Mouse (Mus musculus) lung, embryonic 14.5 days (tissue): ENCODE results near the gene Vps33b. TPM values are rescaled to one million over a fixed set of nuclear protein-coding genes. Genes with fewer than 3 reads are reported as not detected.

Experiments used
- ATAC-seq: fragments of 200-750 bp; cut with Nextera tagmentation; 2 replicates; pipeline ENCODE4 v1.8.0; 2017; ENCODE audit warnings: mild to moderate bottlenecking, moderate TSS enrichment, moderate library complexity; ENCODE audit not compliant: insufficient read depth
- DNase-seq: peaks from one replicate; pipeline ENCODE4 v3.0.0-alpha.2; 2015
- H3K27ac ChIP-seq: fragments of 300-500 bp; sonication (generic); 2 replicates; pipeline ENCODE4 v1.5.1; 2014; ENCODE audit warnings: low read depth, mild to moderate bottlenecking, moderate library complexity
- H3K27me3 ChIP-seq: fragments of 300-500 bp; sonication (generic); 2 replicates; pipeline ENCODE4 v1.6.1; 2014; ENCODE audit warnings: low read length, control low read depth; ENCODE audit not compliant: insufficient read depth
- H3K36me3 ChIP-seq: fragments of 300-500 bp; sonication (generic); 2 replicates; pipeline ENCODE4 v1.6.1; 2014; ENCODE audit warnings: control low read depth; ENCODE audit not compliant: insufficient read depth
- H3K4me1 ChIP-seq: fragments of 300-500 bp; sonication (generic); 2 replicates; pipeline ENCODE4 v1.6.1; 2014; ENCODE audit warnings: antibody characterized with exemption, control low read depth; ENCODE audit not compliant: insufficient read depth
- H3K4me2 ChIP-seq: fragments of 300-500 bp; sonication (generic); 2 replicates; pipeline ENCODE4 v1.6.1; 2014; ENCODE audit warnings: mild to moderate bottlenecking
- H3K4me3 ChIP-seq: fragments of 300-500 bp; sonication (generic); 2 replicates; pipeline ENCODE4 v1.5.1; 2014; ENCODE audit warnings: low read depth, low read length
- H3K9ac ChIP-seq: fragments of 300-500 bp; sonication (generic); 2 replicates; pipeline ENCODE4 v1.6.1; 2014
- H3K9me3 ChIP-seq: fragments of 300-500 bp; sonication (generic); 2 replicates; pipeline ENCODE4 v1.6.1; 2016; ENCODE audit warnings: low read depth, low read length, control low read depth
- CTCF ChIP-seq: IDR thresholded peaks from 2 replicates; pipeline ENCODE4 v1.5.1; 2016; ENCODE audit warnings: antibody characterized with exemption, low read depth
- WGBS: fragments of 180-500 bp; shearing (Covaris S2); extraction: QIAGEN DNeasy Blood & Tissue Kit; methylation state at CpG from one replicate; pipeline ENCODE4 v1.1.7; 2014; 5-methylcytosine and 5-hydroxymethylcytosine counted together
- polyA plus RNA-seq: library from polyadenylated mRNA; unstranded; fragments of >200 nt; fragmentation: Nextera tagmentation; extraction: Ambion mirVana; gene quantifications from 2 replicates; pipeline ENCODE4 v1.2.1, GENCODE M21; 2014

The Vps33b gene
- polyA plus RNA-seq, 1 experiment from 2014 or later, result 11.6 TPM

- Histone ChIP-seq H3K9me3 (no peaks in the 10 kb centered on the region), H3K4me2 (peak overlapping the region; percentile 92; the same call in 1 of the 2 replicates), H3K4me3 (no peak overlapping the region), H3K27ac (peak overlapping the region; percentile 46; the same call in 1 of the 2 replicates), H3K27me3 (no peaks in the 10 kb centered on the region), H3K36me3 (peaks cover 59% of the 10 kb centered on the region), H3K9ac (no peak overlapping the region), H3K4me1 (peaks cover 4% of the 10 kb centered on the region; the same call in 1 of the 2 replicates)
- ATAC-seq (no peak), DNase-seq (no peak)
- 92% methylated on average over 16 of the region's 16 CpGs for WGBS
- TF ChIP-seq CTCF, result no peak
Observed at GRCm38 (mm10) chr7:80325292-80325868, 55.9 kb downstream of the Vps33b start.

GRCm38 (mm10) chr7:80326076-80326475 lies 56.6 kb downstream of the Vps33b start:
- DNase-seq (no peak), ATAC-seq (no peak)
- Histone ChIP-seq H3K9me3 (no peaks in the 10 kb centered on the region), H3K27me3 (no peaks in the 10 kb centered on the region), H3K4me2 (no peak overlapping the region), H3K27ac (no peak overlapping the region), H3K4me3 (no peak overlapping the region), H3K9ac (no peak overlapping the region), H3K36me3 (peaks cover 60% of the 10 kb centered on the region), H3K4me1 (peaks cover 4% of the 10 kb centered on the region; the same call in 1 of the 2 replicates)
- TF ChIP-seq CTCF, result no peak
- WGBS, result 95% methylated on average over 19 of the region's 19 CpGs

GRCm38 (mm10) chr7:80330278-80330677 lies 60.8 kb downstream of the Vps33b start:
- H3K27ac ChIP-seq, result no peak overlapping the region
- H3K27me3 ChIP-seq, result no peaks in the 10 kb centered on the region
- DNase-seq, result no peak
- ATAC-seq, result no peak
- H3K9ac ChIP-seq, result no peak overlapping the region
- no peak overlapping the region for H3K4me3 ChIP-seq
- 89% methylated on average over 8 of the region's 8 CpGs for WGBS
- H3K4me1 ChIP-seq, result no peaks in the 10 kb centered on the region
- H3K4me2 ChIP-seq, result no peak overlapping the region
- H3K36me3 ChIP-seq, result peaks cover 98% of the 10 kb centered on the region
- TF ChIP-seq CTCF, result no peak
- H3K9me3 ChIP-seq, result no peaks in the 10 kb centered on the region

GRCm38 (mm10) chr7:80331433-80331832 lies 62.0 kb downstream of the Vps33b start:
- no peak overlapping the region for H3K9ac ChIP-seq
- ATAC-seq (no peak), DNase-seq (no peak)
- no peaks in the 10 kb centered on the region for H3K9me3 ChIP-seq
- peaks cover 98% of the 10 kb centered on the region for H3K36me3 ChIP-seq
- H3K4me2 ChIP-seq, result no peak overlapping the region
- H3K27me3 ChIP-seq, result no peaks in the 10 kb centered on the region
- 87% methylated on average over 19 of the region's 19 CpGs for WGBS
- no peaks in the 10 kb centered on the region for H3K4me1 ChIP-seq
- no peak for TF ChIP-seq CTCF
- H3K4me3 ChIP-seq, result no peak overlapping the region
- no peak overlapping the region for H3K27ac ChIP-seq

GRCm38 (mm10) chr7:80334848-80335247 lies 65.4 kb downstream of the Vps33b start:
- TF ChIP-seq CTCF, result no peak
- Histone ChIP-seq H3K4me3 (no peak overlapping the region), H3K9me3 (no peaks in the 10 kb centered on the region), H3K27ac (no peak overlapping the region), H3K4me2 (no peak overlapping the region), H3K27me3 (no peaks in the 10 kb centered on the region), H3K36me3 (peaks cover 79% of the 10 kb centered on the region), H3K4me1 (0 out of 2 replicates have a peak, but pooled peaks cover 10% of the 10 kb centered on the region), H3K9ac (no peak overlapping the region)
- 77% methylated on average over 4 of the region's 4 CpGs for WGBS
- DNase-seq (no peak), ATAC-seq (no peak)

- no peak for TF ChIP-seq CTCF
- DNase-seq, result no peak
- WGBS, result 87% methylated on average over 3 of the region's 3 CpGs
- Histone ChIP-seq H3K4me1 (0 out of 2 replicates have a peak, but pooled peaks cover 10% of the 10 kb centered on the region), H3K4me2 (no peak overlapping the region), H3K27ac (no peak overlapping the region), H3K4me3 (no peak overlapping the region), H3K27me3 (no peaks in the 10 kb centered on the region), H3K9ac (no peak overlapping the region), H3K9me3 (no peaks in the 10 kb centered on the region), H3K36me3 (peaks cover 59% of the 10 kb centered on the region)
- ATAC-seq, result no peak
Observed at GRCm38 (mm10) chr7:80336932-80337331, 67.5 kb downstream of the Vps33b start.

GRCm38 (mm10) chr7:80339371-80339770 lies 69.9 kb downstream of the Vps33b start:
- H3K4me2 ChIP-seq, result peak overlapping the region; percentile 86
- no peak overlapping the region for H3K27ac ChIP-seq
- DNase-seq (peak; percentile 59), ATAC-seq (no peak)
- H3K4me1 ChIP-seq, result 0 out of 2 replicates have a peak, but pooled peaks cover 13% of the 10 kb centered on the region
- 6% methylated on average over 17 of the region's 17 CpGs for WGBS
- peaks cover 34% of the 10 kb centered on the region for H3K36me3 ChIP-seq
- H3K4me3 ChIP-seq, result peak overlapping the region; percentile 62
- no peaks in the 10 kb centered on the region for H3K9me3 ChIP-seq
- no peak for TF ChIP-seq CTCF
- H3K27me3 ChIP-seq, result no peaks in the 10 kb centered on the region
- peak overlapping the region; percentile 68 for H3K9ac ChIP-seq
